Mouse (Mus musculus): ENCODE data around the gene Slc22a28.
"Not testable (repeated sequence)": the region's sequence is repeated elsewhere in the genome, so short reads cannot be mapped to it uniquely, and the experiment has no call there.

Gene Slc22a28

GRCm38 (mm10) chr19:8131881-8132280, at the start of gene Slc22a28:
Gene Slc22a28 (minus strand): TSS chr19:8131982.
- not testable (repeated sequence) for DNase-seq (ENCODE audit: low spot score)

GRCm38 (mm10) chr19:8148787-8149523, 17.2 kb upstream of the Slc22a28 start:
- no peak for DNase-seq (ENCODE audit: low spot score)

GRCm38 (mm10) chr19:8142716-8143115, 10.9 kb upstream of the Slc22a28 start:
- DNase-seq (ENCODE audit: low spot score) = not testable (repeated sequence)

GRCm38 (mm10) chr19:8134127-8134841, 2.5 kb upstream of the Slc22a28 start:
- not testable (repeated sequence) for DNase-seq (ENCODE audit: low spot score)

GRCm38 (mm10) chr19:8019904-8020349, 111.9 kb downstream of the Slc22a28 start:
- DNase-seq (ENCODE audit: low spot score) = no peak

- not testable (repeated sequence) for DNase-seq (ENCODE audit: low spot score)
These were observed 112.4 kb downstream of the Slc22a28 start for GRCm38 (mm10) chr19:8019329-8019851.

- not testable (repeated sequence) for DNase-seq (ENCODE audit: low spot score)
These were observed 113.2 kb downstream of the Slc22a28 start for GRCm38 (mm10) chr19:8018535-8018934.

Measured in yolk sac, embryonic 10.5 days (tissue).